Mouse (Mus musculus) ES-E14 (cell line): ENCODE measurements at regions not wholly inside any gene's neighbourhood (a gene's known extent, or its start where the extent isn't known, plus 50 kb on each side); places are given as distances from the start of the nearest gene placed in this dataset.

ENCODE experiments used
- CHD2 ChIP-seq: IDR thresholded peaks from 2 replicates; pipeline ENCODE4 v1.6.1; 2014; ENCODE audit warnings: mild to moderate bottlenecking, low read depth, low read length, inconsistent platforms
- MAFK ChIP-seq: IDR thresholded peaks from 2 replicates; pipeline ENCODE4 v1.6.1; 2014; ENCODE audit warnings: mild to moderate bottlenecking, low read depth, low read length, inconsistent platforms; ENCODE audit not compliant: insufficient read depth
- ZNF384 ChIP-seq: IDR thresholded peaks from 2 replicates; pipeline ENCODE4 v1.6.1; 2012; ENCODE audit warnings: low read depth, low read length, inconsistent platforms

DNA sequence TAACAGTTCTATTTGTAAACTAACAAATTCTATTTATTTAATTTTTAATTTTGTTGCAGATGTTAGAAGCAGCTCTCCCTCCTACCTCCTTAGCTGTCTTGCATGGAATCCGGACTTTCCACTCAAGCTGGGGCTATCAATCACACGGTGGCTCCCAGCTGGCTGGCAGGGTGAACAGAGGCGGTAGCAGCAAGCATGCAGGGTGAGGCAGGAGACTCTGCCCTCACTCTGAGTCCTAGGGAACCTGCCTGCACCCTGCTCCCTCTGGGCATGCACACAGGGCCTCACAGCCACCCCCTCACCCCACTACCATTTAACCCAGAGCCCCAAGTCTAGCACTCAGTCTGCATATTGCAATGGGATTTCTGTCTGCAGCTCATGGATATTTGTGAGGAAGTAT is 168.4 kb upstream of the Zfp703 start:
- no peak for TF ChIP-seq ZNF384
- TF ChIP-seq MAFK: no peak
- TF ChIP-seq CHD2: no peak
